Mouse (Mus musculus) hematopoietic multipotent progenitor cell, adult 10-12 weeks (in vitro differentiated cells): ENCODE measurements around the gene Atp6ap1. TPM values are rescaled to one million over a fixed set of nuclear protein-coding genes. Genes with fewer than 3 reads are reported as not detected.

Experiments
- polyA plus RNA-seq: library from polyadenylated mRNA; stranded (reverse); fragments of >175 nt; gene quantifications from 2 replicates; pipeline ENCODE4 v1.2.3, GENCODE M21; 2012; ENCODE audit warnings: low replicate concordance

Gene Atp6ap1
- polyA plus RNA-seq, result 20.3 and 40.2 TPM in 2 replicates

GRCm38 (mm10) chrX:74296538-74297448 lies at the start of gene Atp6ap1:
Gene Atp6ap1, plus strand, starts transcription at chrX:74297097.

DNA sequence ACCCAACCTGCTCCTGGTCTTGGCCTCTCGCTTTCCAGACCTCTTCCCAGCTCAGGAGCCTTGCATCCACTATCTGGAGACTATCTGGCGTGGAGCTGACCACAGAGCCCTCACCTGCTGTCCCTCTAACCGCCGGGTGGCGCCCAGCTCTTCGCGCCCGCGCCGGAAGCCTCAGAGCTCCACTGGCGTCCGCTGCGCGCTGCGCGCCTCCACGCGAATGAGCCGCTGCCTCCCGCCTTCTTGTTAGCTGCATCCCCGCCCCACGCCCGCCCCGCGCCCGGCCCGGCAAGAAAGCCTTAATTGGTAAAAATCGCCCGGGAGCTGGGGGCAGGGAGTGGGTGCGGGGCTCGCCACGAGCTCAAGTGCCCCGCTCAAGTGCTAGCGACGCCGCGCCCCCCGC lies 47.3 kb upstream of the Atp6ap1 start, which contains the start of gene Flna:
TSS of gene Flna (minus strand) at position 206 of the 400 bp plus-strand sequence.

DNA sequence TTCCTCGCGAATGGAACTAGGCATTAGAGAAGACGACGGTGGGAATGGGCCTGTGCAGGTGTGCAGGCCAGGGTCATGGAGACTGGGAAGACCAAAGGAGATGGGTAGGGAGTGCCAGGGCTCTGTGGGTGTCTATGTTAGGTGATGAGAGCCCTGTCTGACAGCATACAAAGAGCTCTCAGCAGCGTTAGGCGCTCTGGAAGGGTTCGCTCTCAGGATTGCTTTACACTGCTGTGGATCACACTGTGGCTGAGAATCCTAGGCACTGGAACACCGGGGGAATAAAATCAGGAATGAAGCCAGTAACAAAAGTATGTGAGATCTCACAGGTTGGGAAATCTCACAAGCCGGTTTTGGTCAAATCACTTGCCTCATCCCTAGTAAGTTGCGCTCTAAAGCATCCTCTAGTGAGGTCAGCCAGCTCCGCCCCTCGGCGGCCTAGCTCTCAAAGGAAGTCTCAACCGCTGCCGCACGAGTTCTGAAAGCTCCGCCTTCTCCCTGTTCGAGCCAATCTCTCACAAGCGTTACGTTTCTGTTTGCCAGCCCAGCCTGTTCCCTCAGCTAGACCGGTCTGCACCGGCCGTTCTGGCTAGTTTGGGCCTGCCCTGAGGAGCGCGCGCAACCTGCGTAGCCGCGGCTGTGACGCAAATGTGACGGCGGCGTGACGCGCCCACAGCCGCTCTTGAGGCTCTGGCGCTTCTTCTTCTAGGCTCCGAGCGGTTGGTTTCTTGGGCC lies 42.6 kb upstream of the Atp6ap1 start, which contains the start of gene Emd:
TSS of gene Emd (plus strand) at position 535 of the 735 bp plus-strand sequence.

GRCm38 (mm10) chrX:74270062-74270901 lies 26.6 kb upstream of the Atp6ap1 start, which contains the start of gene Rpl10:
Gene Rpl10, plus strand, starts transcription at chrX:74270812.

DNA sequence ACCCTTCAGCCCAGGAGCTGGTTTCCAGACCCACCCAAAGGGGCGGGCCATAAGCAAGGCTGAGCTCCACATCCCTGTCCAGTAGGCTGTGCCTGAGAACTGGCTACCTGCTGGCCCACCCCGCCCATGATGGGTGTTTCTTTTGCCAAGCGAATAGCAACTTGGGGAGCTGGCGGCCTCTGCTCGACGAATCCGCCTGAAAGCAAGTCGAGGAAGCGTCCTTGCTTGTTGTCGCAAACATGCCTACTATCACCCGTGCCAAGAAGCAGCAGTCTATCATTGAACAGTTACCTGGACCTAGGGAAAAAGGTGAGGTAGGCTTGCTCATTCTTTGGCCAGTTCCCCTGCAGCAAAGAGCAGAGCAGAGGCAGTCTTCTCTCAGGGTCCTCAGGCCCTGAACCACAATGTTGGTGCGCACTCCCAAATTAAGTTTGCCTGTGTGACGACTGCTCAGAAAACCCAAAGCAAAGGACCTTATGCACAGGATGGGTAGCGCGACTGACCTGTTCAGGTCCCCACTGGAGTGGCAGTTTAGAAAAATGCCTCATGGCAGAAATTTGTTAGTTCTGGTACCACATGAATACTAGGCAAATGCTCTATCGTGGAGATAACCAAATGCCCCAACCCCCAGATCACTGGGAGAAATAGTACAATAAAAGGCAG lies 15.0 kb upstream of the Atp6ap1 start, which contains the start of the genes Taz and Dnase1l1:
TSS of gene Taz (plus strand) at position 181 of the 663 bp plus-strand sequence.
TSS of gene Dnase1l1 (minus strand) at position 606 of the 663 bp plus-strand sequence.

GRCm38 (mm10) chrX:74304867-74305700 lies 8.2 kb downstream of the Atp6ap1 start, which contains the start of gene Gdi1:
Gene Gdi1, plus strand, starts transcription at chrX:74304998.

DNA sequence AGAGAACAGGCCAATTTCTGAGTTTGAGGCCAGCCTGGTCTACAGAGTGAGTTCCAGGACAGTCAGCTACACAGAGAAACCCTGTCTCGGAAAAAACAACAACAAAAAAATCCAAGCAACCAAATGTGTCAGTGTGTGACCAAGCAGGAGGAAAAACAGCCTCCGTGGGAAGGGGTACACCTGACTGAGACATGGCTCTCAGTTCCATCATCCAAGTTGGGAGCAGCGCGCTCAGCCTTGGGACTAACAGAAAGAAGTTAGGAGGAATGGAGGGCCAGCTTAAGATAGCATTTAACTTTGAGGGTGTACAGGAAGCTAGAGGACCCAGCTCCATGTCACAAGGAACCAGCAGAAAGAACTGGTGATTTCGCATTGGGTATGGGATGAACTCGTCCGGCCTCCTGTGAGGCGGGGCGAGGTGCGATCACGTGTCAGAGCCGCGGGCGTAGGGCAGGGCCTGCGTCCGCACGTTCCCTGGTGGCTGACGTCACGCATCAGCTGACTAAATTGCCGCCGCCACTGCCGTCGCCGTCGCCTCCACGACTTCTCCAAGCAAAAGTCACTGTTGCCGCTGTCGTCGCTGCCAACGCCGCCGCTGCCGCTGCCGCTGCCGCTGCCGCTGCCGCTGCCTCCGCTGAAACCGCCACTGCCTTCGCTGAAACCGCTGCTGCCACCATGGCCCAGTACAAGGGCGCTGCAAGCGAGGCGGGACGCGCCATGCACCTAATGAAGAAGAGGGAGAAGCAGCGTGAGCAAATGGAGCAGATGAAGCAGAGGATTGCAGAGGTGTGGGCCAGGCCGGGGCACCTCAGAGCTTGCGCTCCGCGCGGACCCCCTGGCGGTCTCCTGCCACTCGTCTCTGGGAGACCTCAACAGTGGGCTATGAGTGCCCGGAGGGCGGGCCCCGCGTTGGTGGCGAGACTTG lies 15.9 kb downstream of the Atp6ap1 start, which contains the start of gene Fam50a:
TSS of gene Fam50a (plus strand) at position 494 of the 925 bp plus-strand sequence.

GRCm38 (mm10) chrX:74328725-74329161 lies 31.8 kb downstream of the Atp6ap1 start, which contains the start of gene Plxna3:
Gene Plxna3, plus strand, starts transcription at chrX:74329066.

GRCm38 (mm10) chrX:74353467-74353770 lies 56.5 kb downstream of the Atp6ap1 start, which contains the start of gene Lage3:
Gene Lage3, minus strand, starts transcription at chrX:74353618.

Other genes with a start within 250 kb of the Atp6ap1 start
- gene Opn1mw, start 169.6 kb upstream of the Atp6ap1 start, polyA plus RNA-seq, result not detected in 2 replicates
- 49.9 and 81.9 TPM in 2 replicates for gene Mecp2, start 161.7 kb upstream of the Atp6ap1 start, polyA plus RNA-seq
- gene Tex28, start 129.3 kb upstream of the Atp6ap1 start, polyA plus RNA-seq, result not detected in 2 replicates
- not detected in 2 replicates for gene Tktl1, start 119.8 kb upstream of the Atp6ap1 start, polyA plus RNA-seq
- 201 and 294 TPM in 2 replicates for gene Flna, start 47.3 kb upstream of the Atp6ap1 start, polyA plus RNA-seq
- gene Emd, start 42.4 kb upstream of the Atp6ap1 start, polyA plus RNA-seq, result 25.7 and 40.9 TPM in 2 replicates
- gene Rpl10, start 26.3 kb upstream of the Atp6ap1 start, polyA plus RNA-seq, result 154 and 937 TPM in 2 replicates
- 78.8 and 165 TPM in 2 replicates for gene Taz, start 15.2 kb upstream of the Atp6ap1 start, polyA plus RNA-seq
- gene Dnase1l1, start 14.8 kb upstream of the Atp6ap1 start, polyA plus RNA-seq, result 1.8 and 1.9 TPM in 2 replicates
- 86.6 and 171 TPM in 2 replicates for gene Gdi1, start 7.9 kb downstream of the Atp6ap1 start, polyA plus RNA-seq
- gene Fam50a, start 15.9 kb downstream of the Atp6ap1 start, polyA plus RNA-seq, result 12.3 and 29.0 TPM in 2 replicates
- 9.0 and 13.1 TPM in 2 replicates for gene Plxna3, start 32.0 kb downstream of the Atp6ap1 start, polyA plus RNA-seq
- 3.3 and 4.9 TPM in 2 replicates for gene Lage3, start 56.5 kb downstream of the Atp6ap1 start, polyA plus RNA-seq
- 10.3 and 20.7 TPM in 2 replicates for gene Ubl4a, start 76.1 kb downstream of the Atp6ap1 start, polyA plus RNA-seq
- 5.2 and 7.6 TPM in 2 replicates for gene Slc10a3, start 76.3 kb downstream of the Atp6ap1 start, polyA plus RNA-seq
- 14.6 and 17.1 TPM in 2 replicates for gene Fam3a, start 96.2 kb downstream of the Atp6ap1 start, polyA plus RNA-seq
- 16.9 and 22.2 TPM in 2 replicates for gene Ikbkg, start 96.2 kb downstream of the Atp6ap1 start, polyA plus RNA-seq
- 10.9 and 17.0 TPM in 2 replicates for gene G6pdx, start 132.1 kb downstream of the Atp6ap1 start, polyA plus RNA-seq
- gene Gm6880, start 184.3 kb downstream of the Atp6ap1 start, polyA plus RNA-seq, result not detected in 2 replicates